Mouse (Mus musculus) midbrain, postnatal 0 days (tissue): ENCODE results near the gene Wwp2. TPM values are rescaled to one million over a fixed set of nuclear protein-coding genes. Genes with fewer than 3 reads are reported as not detected.

Experiments
- ATAC-seq: fragments of 200-750 bp; cut with Nextera tagmentation; 2 replicates; pipeline ENCODE4 v1.8.0; 2017; ENCODE audit warnings: moderate number of reproducible peaks, mild to moderate bottlenecking, moderate TSS enrichment, moderate library complexity; ENCODE audit not compliant: low FRiP score
- DNase-seq: peaks from one replicate; pipeline ENCODE4 v3.0.0-alpha.2; 2015; ENCODE audit warnings: low spot score
- H3K27ac ChIP-seq: fragments of 300-500 bp; sonication (generic); 2 replicates; pipeline ENCODE4 v1.5.1; 2014; ENCODE audit warnings: low read depth, mild to moderate bottlenecking, low read length, mixed read lengths
- H3K27me3 ChIP-seq: fragments of 300-500 bp; sonication (generic); 2 replicates; pipeline ENCODE4 v1.6.1; 2014; ENCODE audit warnings: low read length, control low read depth, mixed read lengths; ENCODE audit not compliant: insufficient read depth
- H3K36me3 ChIP-seq: fragments of 300-500 bp; sonication (generic); 2 replicates; pipeline ENCODE4 v1.6.1; 2014; ENCODE audit warnings: low read length, control low read depth, mixed read lengths; ENCODE audit not compliant: insufficient read depth
- H3K4me1 ChIP-seq: fragments of 300-500 bp; sonication (generic); 2 replicates; pipeline ENCODE4 v1.6.1; 2014; ENCODE audit warnings: mild to moderate bottlenecking, control low read depth, antibody characterized with exemption, low read length, mixed read lengths; ENCODE audit not compliant: insufficient read depth
- H3K4me2 ChIP-seq: fragments of 300-500 bp; sonication (generic); 2 replicates; pipeline ENCODE4 v1.6.1; 2014; ENCODE audit warnings: low read depth, mild to moderate bottlenecking, low read length, mixed read lengths; ENCODE audit not compliant: poor library complexity, severe bottlenecking
- H3K4me3 ChIP-seq: fragments of 300-500 bp; sonication (generic); 2 replicates; pipeline ENCODE4 v1.5.1; 2014; ENCODE audit warnings: low read depth, mild to moderate bottlenecking, low read length, moderate library complexity
- H3K9ac ChIP-seq: fragments of 300-500 bp; sonication (generic); replicated peaks from 2 replicates; pipeline ENCODE4 v1.6.1; 2014; ENCODE audit warnings: mild to moderate bottlenecking, low read length, moderate library complexity, mixed read lengths; ENCODE audit not compliant: poor library complexity, severe bottlenecking
- H3K9me3 ChIP-seq: fragments of 300-500 bp; sonication (generic); 2 replicates; pipeline ENCODE4 v1.6.1; 2016; ENCODE audit warnings: low read length, control low read depth
- CTCF ChIP-seq: IDR thresholded peaks from 2 replicates; pipeline ENCODE4 v1.5.1; 2016; ENCODE audit warnings: antibody characterized with exemption, mild to moderate bottlenecking
- WGBS: fragments of 180-500 bp; shearing (Covaris S2); extraction: QIAGEN DNeasy Blood & Tissue Kit; methylation state at CpG from one replicate; pipeline ENCODE4 v1.1.7; 2014; 5-methylcytosine and 5-hydroxymethylcytosine counted together
- polyA plus RNA-seq: library from polyadenylated mRNA; unstranded; fragments of >200 nt; fragmentation: Nextera tagmentation; extraction: Ambion mirVana; gene quantifications from 2 replicates; pipeline ENCODE4 v1.2.1, GENCODE M21; 2015
- total RNA-seq: library from RNA; depleted of rRNA; stranded (reverse); fragments of >200 nt; gene quantifications from 2 replicates; pipeline ENCODE4 v1.2.3, GENCODE M21; 2014

The Wwp2 gene
- total and polyA plus RNA-seq, 2 experiments from 2014 or later: 36.2 to 44.2 TPM

GRCm38 (mm10) chr8:107510204-107510603, 74.0 kb downstream of the Wwp2 start:
- no peaks in the 10 kb centered on the region for H3K9me3 ChIP-seq
- H3K27me3 ChIP-seq: no peaks in the 10 kb centered on the region
- no peak overlapping the region for H3K4me3 ChIP-seq
- H3K36me3 ChIP-seq: no peaks in the 10 kb centered on the region
- TF ChIP-seq CTCF: no peak
- no peak overlapping the region for H3K27ac ChIP-seq
- DNase-seq (no peak), ATAC-seq (no peak)
- no peaks in the 10 kb centered on the region for H3K4me1 ChIP-seq
- H3K9ac ChIP-seq: no peak overlapping the region
- 94% methylated on average over 5 of the region's 5 CpGs for WGBS
- H3K4me2 ChIP-seq: no peak overlapping the region

DNA sequence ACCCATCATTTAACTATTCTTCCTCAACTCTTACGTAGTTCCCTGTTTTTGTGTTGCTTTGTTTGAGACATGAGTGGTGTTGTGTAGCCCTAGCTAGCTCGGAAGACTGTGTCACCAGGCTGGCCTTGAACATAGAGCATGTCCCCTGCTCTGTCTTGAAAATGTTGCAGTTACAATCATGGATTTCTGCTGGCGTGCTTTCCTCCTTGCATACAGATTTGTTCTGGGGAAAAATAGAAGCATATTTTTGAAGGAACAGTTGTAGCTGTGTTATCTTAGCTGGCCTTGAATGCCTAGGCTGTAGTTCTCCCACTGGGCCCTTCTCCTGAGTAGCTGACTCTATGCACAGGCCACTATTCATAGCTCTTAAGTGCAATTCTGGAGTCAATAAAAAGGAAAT, 74.6 kb downstream of the Wwp2 start:
- H3K9ac ChIP-seq: no peak overlapping the region
- H3K27me3 ChIP-seq: no peaks in the 10 kb centered on the region
- H3K36me3 ChIP-seq: no peaks in the 10 kb centered on the region
- 92% methylated on average over 3 of the region's 3 CpGs for WGBS
- no peak overlapping the region for H3K4me3 ChIP-seq
- no peaks in the 10 kb centered on the region for H3K9me3 ChIP-seq
- no peak overlapping the region for H3K27ac ChIP-seq
- H3K4me2 ChIP-seq: no peak overlapping the region
- TF ChIP-seq CTCF: no peak
- DNase-seq (no peak), ATAC-seq (no peak)
- no peaks in the 10 kb centered on the region for H3K4me1 ChIP-seq

DNA sequence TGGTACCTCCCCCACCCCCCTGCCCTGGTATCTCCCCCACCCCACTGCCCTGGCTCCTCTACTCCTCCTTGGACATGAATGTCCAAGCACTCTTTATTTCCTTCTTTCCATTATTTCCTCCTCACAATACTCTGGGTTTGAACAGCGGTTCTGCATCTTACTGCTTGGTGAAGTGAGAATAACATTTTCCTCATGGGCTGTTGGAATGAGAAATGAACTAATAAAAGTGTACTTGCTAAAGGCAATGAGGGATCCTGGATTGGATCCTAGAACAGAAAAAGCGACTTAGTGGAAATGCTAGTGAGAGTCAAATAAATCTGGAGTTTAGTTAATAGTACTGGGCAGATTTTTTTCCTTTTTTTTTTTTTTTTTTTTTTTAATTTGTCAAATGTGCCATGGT, 77.1 kb downstream of the Wwp2 start:
- Histone ChIP-seq H3K4me3 (no peak overlapping the region), H3K9ac (no peak overlapping the region), H3K36me3 (peaks cover 4% of the 10 kb centered on the region), H3K4me1 (no peaks in the 10 kb centered on the region), H3K4me2 (no peak overlapping the region), H3K27me3 (no peaks in the 10 kb centered on the region), H3K9me3 (no peaks in the 10 kb centered on the region), H3K27ac (no peak overlapping the region)
- ATAC-seq (no peak), DNase-seq (no peak)
- no peak for TF ChIP-seq CTCF
- 84% methylated on average over 2 of the region's 2 CpGs for WGBS

DNA sequence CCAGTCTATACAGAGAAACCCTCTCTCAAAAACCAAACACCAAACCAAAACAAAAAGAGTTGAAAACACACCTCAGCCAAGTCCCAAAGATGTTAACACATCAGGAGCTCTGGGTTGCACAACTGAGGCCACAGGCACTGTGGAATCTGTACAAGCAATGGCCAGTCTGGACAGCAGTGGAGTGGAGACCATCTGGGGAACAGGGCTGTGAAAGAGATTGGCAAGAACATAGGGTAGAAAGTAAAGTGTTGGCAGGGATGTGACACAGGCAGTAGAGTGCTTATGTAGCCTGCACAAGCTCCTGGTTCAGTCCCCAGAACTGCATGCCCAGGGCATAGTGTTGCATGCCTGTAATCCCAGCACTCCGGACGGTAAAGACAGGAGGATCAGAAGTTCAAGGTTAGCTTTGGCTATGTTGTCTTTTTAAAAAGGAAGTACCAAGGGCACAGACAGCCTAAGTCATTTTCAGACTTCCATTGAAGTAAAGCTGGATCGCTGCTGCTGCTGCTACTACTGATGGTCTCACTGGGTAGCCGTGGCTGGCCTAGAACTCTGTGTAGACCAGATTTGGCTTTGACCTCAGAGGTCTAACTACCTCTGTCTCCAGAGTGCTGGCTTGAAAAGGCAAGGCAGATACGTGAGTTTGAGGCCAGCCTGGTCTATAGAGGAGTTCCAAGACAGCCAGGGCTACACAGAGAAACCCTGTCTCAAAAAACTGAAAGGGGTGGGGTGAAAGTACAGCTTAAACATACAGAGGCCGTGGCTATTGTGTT, 79.0 kb downstream of the Wwp2 start:
- Histone ChIP-seq H3K4me3 (no peak overlapping the region), H3K4me2 (no peak overlapping the region), H3K27ac (no peak overlapping the region), H3K9ac (no peak overlapping the region), H3K27me3 (no peaks in the 10 kb centered on the region), H3K36me3 (peaks cover 10% of the 10 kb centered on the region), H3K9me3 (no peaks in the 10 kb centered on the region), H3K4me1 (no peaks in the 10 kb centered on the region)
- TF ChIP-seq CTCF: no peak
- WGBS: 84% methylated on average over 6 of the region's 6 CpGs
- no peak for DNase-seq
- no peak for ATAC-seq

GRCm38 (mm10) chr8:107518726-107519125, 82.6 kb downstream of the Wwp2 start:
- H3K36me3 ChIP-seq: peaks cover 10% of the 10 kb centered on the region
- no peak overlapping the region for H3K4me3 ChIP-seq
- H3K27ac ChIP-seq: no peak overlapping the region
- H3K4me1 ChIP-seq: no peaks in the 10 kb centered on the region
- ATAC-seq (no peak), DNase-seq (no peak)
- H3K9me3 ChIP-seq: no peaks in the 10 kb centered on the region
- no peak overlapping the region for H3K4me2 ChIP-seq
- WGBS: 91% methylated on average over 5 of the region's 5 CpGs
- TF ChIP-seq CTCF: no peak
- no peaks in the 10 kb centered on the region for H3K27me3 ChIP-seq
- no peak overlapping the region for H3K9ac ChIP-seq

DNA sequence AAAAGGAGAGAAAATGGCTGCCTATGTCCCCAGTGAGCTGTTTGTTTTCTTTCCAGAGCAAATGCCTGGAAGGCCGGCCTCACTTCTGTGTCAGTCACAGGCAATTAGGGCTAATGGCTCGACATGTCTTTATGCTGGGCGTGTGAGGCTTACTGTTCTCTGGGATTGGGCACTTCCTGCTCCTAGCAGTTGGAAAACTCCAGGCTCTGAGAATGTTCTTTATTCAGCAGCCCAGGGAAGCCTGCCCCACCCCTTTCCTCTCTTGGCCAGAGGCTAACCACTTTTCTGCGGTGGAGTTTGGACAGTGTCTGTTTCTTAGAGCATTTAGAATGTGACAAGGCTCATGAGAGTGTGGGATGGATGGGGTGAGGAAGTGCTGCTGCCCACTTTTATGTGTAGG, 83.7 kb downstream of the Wwp2 start:
- no peak for TF ChIP-seq CTCF
- H3K4me3 ChIP-seq: no peak overlapping the region
- H3K27ac ChIP-seq: no peak overlapping the region
- 47% methylated on average over 4 of the region's 4 CpGs for WGBS
- DNase-seq: peak; percentile 67
- no peak overlapping the region for H3K9ac ChIP-seq
- no peak overlapping the region for H3K4me2 ChIP-seq
- ATAC-seq: no peak
- no peaks in the 10 kb centered on the region for H3K27me3 ChIP-seq
- H3K36me3 ChIP-seq: peaks cover 12% of the 10 kb centered on the region
- H3K9me3 ChIP-seq: no peaks in the 10 kb centered on the region
- no peaks in the 10 kb centered on the region for H3K4me1 ChIP-seq
